Mouse (Mus musculus) limb, embryonic 13.5 days (tissue): ENCODE measurements at regions not wholly inside any gene's neighbourhood (a gene's known extent, or its start where the extent isn't known, plus 50 kb on each side); places are given as distances from the start of the nearest gene placed in this dataset.
A peak's percentile ranks its signal among the peaks of the same experiment; 100 is the strongest.

ENCODE experiments used
- ATAC-seq: fragments of 200-750 bp; cut with Nextera tagmentation; 2 replicates; pipeline ENCODE4 v1.8.0; 2017; ENCODE audit warnings: low read depth, moderate number of reproducible peaks, moderate TSS enrichment; ENCODE audit not compliant: low FRiP score
- H3K27ac ChIP-seq: fragments of 300-500 bp; sonication (generic); 2 replicates; pipeline ENCODE4 v1.5.1; 2015; ENCODE audit warnings: inconsistent platforms, mild to moderate bottlenecking, moderate library complexity
- H3K27me3 ChIP-seq: fragments of 300-500 bp; sonication (generic); 2 replicates; pipeline ENCODE4 v1.6.1; 2015; ENCODE audit warnings: mild to moderate bottlenecking, inconsistent platforms
- H3K36me3 ChIP-seq: fragments of 300-500 bp; sonication (generic); 2 replicates; pipeline ENCODE4 v1.6.1; 2015; ENCODE audit warnings: inconsistent platforms, mild to moderate bottlenecking, moderate library complexity
- H3K4me1 ChIP-seq: fragments of 300-500 bp; sonication (generic); 2 replicates; pipeline ENCODE4 v1.6.1; 2015; ENCODE audit warnings: inconsistent platforms
- H3K4me2 ChIP-seq: fragments of 300-500 bp; sonication (generic); replicated peaks from 2 replicates; pipeline ENCODE4 v1.6.1; 2015; ENCODE audit warnings: inconsistent platforms, mild to moderate bottlenecking, moderate library complexity
- H3K4me3 ChIP-seq: fragments of 300-500 bp; sonication (generic); 2 replicates; pipeline ENCODE4 v1.5.1; 2015; ENCODE audit warnings: moderate library complexity, mild to moderate bottlenecking, inconsistent platforms
- H3K9ac ChIP-seq: fragments of 300-500 bp; sonication (generic); 2 replicates; pipeline ENCODE4 v1.6.1; 2015; ENCODE audit warnings: mild to moderate bottlenecking, inconsistent platforms
- H3K9me3 ChIP-seq: fragments of 300-500 bp; sonication (generic); 2 replicates; pipeline ENCODE4 v1.6.1; 2016; ENCODE audit warnings: inconsistent platforms
- WGBS: fragments of 180-500 bp; shearing (Covaris S2); methylation state at CpG from one replicate; pipeline ENCODE4 v1.1.7; 2015; 5-methylcytosine and 5-hydroxymethylcytosine counted together

- Histone ChIP-seq H3K4me1 (peaks cover 6% of the 10 kb centered on the region), H3K4me3 (no peak overlapping the region), H3K36me3 (no peaks in the 10 kb centered on the region), H3K27ac (no peak overlapping the region), H3K9ac (no peak overlapping the region), H3K4me2 (no peak overlapping the region), H3K9me3 (no peaks in the 10 kb centered on the region), H3K27me3 (no peaks in the 10 kb centered on the region)
- WGBS = 33% methylated on average over 8 of the region's 8 CpGs
- no peak for ATAC-seq
Measured at GRCm38 (mm10) chr16:30761201-30761710, 161.7 kb downstream of the Fam43a start.

GRCm38 (mm10) chr16:30762898-30763595 lies 163.5 kb downstream of the Fam43a start:
- ATAC-seq = no peak
- Histone ChIP-seq H3K4me2 (no peak overlapping the region), H3K9ac (no peak overlapping the region), H3K27ac (no peak overlapping the region), H3K36me3 (no peaks in the 10 kb centered on the region), H3K4me3 (no peak overlapping the region), H3K27me3 (no peaks in the 10 kb centered on the region), H3K4me1 (peaks cover 6% of the 10 kb centered on the region), H3K9me3 (no peaks in the 10 kb centered on the region)
- WGBS = 70% methylated on average over 14 of the region's 14 CpGs

GRCm38 (mm10) chr16:30765591-30765990 lies 166.1 kb downstream of the Fam43a start:
- no peak overlapping the region for H3K4me2 ChIP-seq
- H3K27ac ChIP-seq = no peak overlapping the region
- no peaks in the 10 kb centered on the region for H3K9me3 ChIP-seq
- H3K4me3 ChIP-seq = no peak overlapping the region
- 88% methylated on average over 4 of the region's 4 CpGs for WGBS
- no peak for ATAC-seq
- H3K36me3 ChIP-seq = no peaks in the 10 kb centered on the region
- H3K27me3 ChIP-seq = 0 out of 2 replicates have a peak, but pooled peaks cover 3% of the 10 kb centered on the region
- peaks cover 13% of the 10 kb centered on the region for H3K4me1 ChIP-seq
- no peak overlapping the region for H3K9ac ChIP-seq

- peaks cover 25% of the 10 kb centered on the region for H3K4me1 ChIP-seq
- H3K4me2 ChIP-seq = no peak overlapping the region
- 0 out of 2 replicates have a peak, but pooled peaks cover 3% of the 10 kb centered on the region for H3K27me3 ChIP-seq
- 20% methylated on average over 5 of the region's 5 CpGs for WGBS
- no peaks in the 10 kb centered on the region for H3K36me3 ChIP-seq
- no peak overlapping the region for H3K27ac ChIP-seq
- no peak overlapping the region for H3K9ac ChIP-seq
- no peaks in the 10 kb centered on the region for H3K9me3 ChIP-seq
- no peak overlapping the region for H3K4me3 ChIP-seq
- no peak for ATAC-seq
Measured at GRCm38 (mm10) chr16:30769007-30769442, 169.5 kb downstream of the Fam43a start.

GRCm38 (mm10) chr16:30769467-30769866 lies 169.9 kb downstream of the Fam43a start:
- Histone ChIP-seq H3K4me1 (peaks cover 30% of the 10 kb centered on the region), H3K27ac (no peak overlapping the region), H3K4me2 (no peak overlapping the region), H3K4me3 (no peak overlapping the region), H3K36me3 (no peaks in the 10 kb centered on the region), H3K27me3 (0 out of 2 replicates have a peak, but pooled peaks cover 3% of the 10 kb centered on the region), H3K9ac (no peak overlapping the region), H3K9me3 (no peaks in the 10 kb centered on the region)
- 8% methylated on average over 11 of the region's 11 CpGs for WGBS
- no peak for ATAC-seq

GRCm38 (mm10) chr16:30772802-30773201 lies 173.3 kb downstream of the Fam43a start:
- H3K27me3 ChIP-seq = 0 out of 2 replicates have a peak, but pooled peaks cover 5% of the 10 kb centered on the region
- H3K4me1 ChIP-seq = peaks cover 52% of the 10 kb centered on the region
- ATAC-seq = no peak
- H3K4me2 ChIP-seq = no peak overlapping the region
- no peak overlapping the region for H3K27ac ChIP-seq
- no peaks in the 10 kb centered on the region for H3K9me3 ChIP-seq
- H3K9ac ChIP-seq = no peak overlapping the region
- 37% methylated on average over 3 of the region's 3 CpGs for WGBS
- H3K4me3 ChIP-seq = no peak overlapping the region
- no peaks in the 10 kb centered on the region for H3K36me3 ChIP-seq

GRCm38 (mm10) chr16:30774951-30775661 lies 175.6 kb downstream of the Fam43a start:
- peak overlapping the region; percentile 38 for H3K4me2 ChIP-seq
- H3K4me3 ChIP-seq = no peak overlapping the region
- 15% methylated on average over 14 of the region's 14 CpGs for WGBS
- peak; percentile 71; the same call in 1 of the 2 replicates for ATAC-seq
- no peaks in the 10 kb centered on the region for H3K9me3 ChIP-seq
- peak overlapping the region; percentile 44; the same call in 1 of the 2 replicates for H3K27ac ChIP-seq
- H3K9ac ChIP-seq = no peak overlapping the region
- peaks cover 45% of the 10 kb centered on the region for H3K4me1 ChIP-seq
- no peaks in the 10 kb centered on the region for H3K36me3 ChIP-seq
- 0 out of 2 replicates have a peak, but pooled peaks cover 2% of the 10 kb centered on the region for H3K27me3 ChIP-seq

GRCm38 (mm10) chr16:30775740-30776700 lies 176.5 kb downstream of the Fam43a start:
- Histone ChIP-seq H3K27ac (no peak overlapping the region), H3K9ac (no peak overlapping the region), H3K4me2 (peak overlapping the region; percentile 38), H3K27me3 (0 out of 2 replicates have a peak, but pooled peaks cover 2% of the 10 kb centered on the region), H3K9me3 (no peaks in the 10 kb centered on the region), H3K4me1 (peaks cover 45% of the 10 kb centered on the region), H3K36me3 (no peaks in the 10 kb centered on the region), H3K4me3 (no peak overlapping the region)
- 28% methylated on average over 21 of the region's 21 CpGs for whole genome bisulfite sequencing
- peak; percentile 38; the same call in 1 of the 2 replicates for ATAC-seq

GRCm38 (mm10) chr16:30777416-30777815 lies 177.9 kb downstream of the Fam43a start:
- no peak for ATAC-seq
- no peak overlapping the region for H3K9ac ChIP-seq
- 0 out of 2 replicates have a peak, but pooled peaks cover 2% of the 10 kb centered on the region for H3K27me3 ChIP-seq
- H3K4me1 ChIP-seq = peaks cover 42% of the 10 kb centered on the region
- H3K4me2 ChIP-seq = no peak overlapping the region
- H3K27ac ChIP-seq = no peak overlapping the region
- no peaks in the 10 kb centered on the region for H3K9me3 ChIP-seq
- 90% methylated on average over 6 of the region's 6 CpGs for WGBS
- no peaks in the 10 kb centered on the region for H3K36me3 ChIP-seq
- H3K4me3 ChIP-seq = no peak overlapping the region

- H3K9ac ChIP-seq = no peak overlapping the region
- H3K36me3 ChIP-seq = no peaks in the 10 kb centered on the region
- ATAC-seq = no peak
- H3K4me3 ChIP-seq = no peak overlapping the region
- peaks cover 36% of the 10 kb centered on the region for H3K4me1 ChIP-seq
- H3K4me2 ChIP-seq = no peak overlapping the region
- WGBS = 53% methylated on average over 7 of the region's 7 CpGs
- no peaks in the 10 kb centered on the region for H3K9me3 ChIP-seq
- 0 out of 2 replicates have a peak, but pooled peaks cover 2% of the 10 kb centered on the region for H3K27me3 ChIP-seq
- H3K27ac ChIP-seq = no peak overlapping the region
Measured at GRCm38 (mm10) chr16:30778078-30778477, 178.6 kb downstream of the Fam43a start.

- Histone ChIP-seq H3K36me3 (no peaks in the 10 kb centered on the region), H3K9me3 (no peaks in the 10 kb centered on the region), H3K27ac (no peak overlapping the region), H3K27me3 (0 out of 2 replicates have a peak, but pooled peaks cover 2% of the 10 kb centered on the region), H3K4me2 (no peak overlapping the region), H3K4me3 (no peak overlapping the region), H3K4me1 (peaks cover 28% of the 10 kb centered on the region), H3K9ac (no peak overlapping the region)
- ATAC-seq = no peak
- 75% methylated on average over 5 of the region's 5 CpGs for WGBS
Measured at GRCm38 (mm10) chr16:30778945-30779344, 179.4 kb downstream of the Fam43a start.
